Mouse (Mus musculus) heart, postnatal 0 days (tissue): ENCODE measurements around the gene Zfp148. TPM values are rescaled to one million over a fixed set of nuclear protein-coding genes. Genes with fewer than 3 reads are reported as not detected.
A peak's percentile ranks its signal among the peaks of the same experiment; 100 is the strongest.

Experiments
- ATAC-seq: fragments of 200-750 bp; cut with Nextera tagmentation; 2 replicates; pipeline ENCODE4 v1.8.0; 2017; ENCODE audit warnings: low read depth, moderate number of reproducible peaks, moderate library complexity; ENCODE audit not compliant: insufficient read depth
- DNase-seq: peaks from one replicate; pipeline ENCODE4 v3.0.0-alpha.2; 2016; ENCODE audit warnings: low spot score
- H3K27ac ChIP-seq: fragments of 300-500 bp; sonication (generic); 2 replicates; pipeline ENCODE4 v1.5.1; 2014; ENCODE audit warnings: low read depth, mild to moderate bottlenecking
- H3K27me3 ChIP-seq: fragments of 300-500 bp; sonication (generic); 2 replicates; pipeline ENCODE4 v1.6.1; 2014; ENCODE audit warnings: low read length, mixed read lengths; ENCODE audit not compliant: control insufficient read depth, insufficient read depth
- H3K36me3 ChIP-seq: fragments of 300-500 bp; sonication (generic); replicated peaks from 2 replicates; pipeline ENCODE4 v1.6.1; 2014; ENCODE audit warnings: low read length, mixed read lengths; ENCODE audit not compliant: control insufficient read depth, insufficient read depth
- H3K4me1 ChIP-seq: fragments of 300-500 bp; sonication (generic); 2 replicates; pipeline ENCODE4 v1.6.1; 2014; ENCODE audit warnings: antibody characterized with exemption; ENCODE audit not compliant: control insufficient read depth, insufficient read depth
- H3K4me2 ChIP-seq: fragments of 300-500 bp; sonication (generic); 2 replicates; pipeline ENCODE4 v1.6.1; 2014; ENCODE audit warnings: low read depth, mild to moderate bottlenecking, low read length, moderate library complexity
- H3K4me3 ChIP-seq: fragments of 300-500 bp; sonication (generic); 2 replicates; pipeline ENCODE4 v1.5.1; 2014; ENCODE audit warnings: low read depth, low read length
- H3K9ac ChIP-seq: fragments of 300-500 bp; sonication (generic); replicated peaks from 2 replicates; pipeline ENCODE4 v1.6.1; 2014; ENCODE audit warnings: low read depth, low read length, mixed read lengths
- H3K9me3 ChIP-seq: fragments of 300-500 bp; sonication (generic); replicated peaks from 2 replicates; pipeline ENCODE4 v1.6.1; 2016; ENCODE audit warnings: low read length; ENCODE audit not compliant: control insufficient read depth
- CTCF ChIP-seq: IDR thresholded peaks from 2 replicates; pipeline ENCODE4 v1.5.1; 2016; ENCODE audit warnings: antibody characterized with exemption, control low read depth, low read depth
- EP300 ChIP-seq: IDR thresholded peaks from 2 replicates; pipeline ENCODE4 v1.6.1; 2016; ENCODE audit warnings: antibody characterized with exemption, low read depth
- WGBS: fragments of 180-500 bp; shearing (Covaris S2); extraction: QIAGEN DNeasy Blood & Tissue Kit; methylation state at CpG from one replicate; pipeline ENCODE4 v1.1.7; 2014; 5-methylcytosine and 5-hydroxymethylcytosine counted together
- polyA plus RNA-seq: library from polyadenylated mRNA; unstranded; fragments of >200 nt; fragmentation: Nextera tagmentation; extraction: Ambion mirVana; gene quantifications from 2 replicates; pipeline ENCODE4 v1.2.1, GENCODE M21; 2015
- total RNA-seq: library from RNA; depleted of rRNA; stranded (reverse); fragments of >200 nt; gene quantifications from 2 replicates; pipeline ENCODE4 v1.2.3, GENCODE M21; 2014; ENCODE audit warnings: low replicate concordance; rRNA removed

The Zfp148 gene
- total and polyA plus RNA-seq, 2 experiments from 2014 or later = 20.7 to 30.3 TPM

DNA sequence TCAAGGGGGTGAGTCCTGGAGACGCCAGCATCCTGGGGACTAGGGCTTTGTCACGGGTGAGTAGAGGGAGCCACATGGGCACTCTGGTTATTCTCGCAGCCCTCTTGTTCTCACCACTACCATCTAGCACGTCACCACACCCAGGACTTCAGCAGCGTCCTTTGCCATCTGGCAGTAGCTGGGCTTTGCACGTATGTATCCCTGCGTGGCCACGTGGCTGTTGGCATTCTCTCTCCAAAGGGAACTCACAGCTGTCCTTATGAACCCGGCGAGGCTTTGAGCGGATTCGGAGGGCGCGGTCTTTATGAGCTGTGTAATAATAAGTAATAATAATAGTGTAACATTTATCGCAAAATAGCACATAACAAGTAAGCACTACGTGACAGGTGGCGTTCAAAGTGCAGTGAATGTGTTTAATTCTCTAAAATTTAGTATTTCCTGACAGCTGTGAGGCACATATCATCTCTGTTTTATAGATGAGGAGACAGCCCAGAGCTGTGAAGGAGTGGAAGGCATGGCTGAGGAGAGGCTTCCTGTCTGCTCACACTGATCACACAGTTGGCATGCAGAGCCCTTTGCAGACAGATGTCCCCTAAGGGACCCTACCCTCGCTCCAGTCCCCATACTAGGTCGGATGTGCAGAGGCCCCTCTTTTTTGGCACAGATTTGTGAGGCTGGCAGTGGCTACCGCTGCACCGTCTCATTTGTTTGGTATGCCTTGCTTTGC, 157.0 kb downstream of the Zfp148 start:
- no peak for TF ChIP-seq CTCF
- TF ChIP-seq EP300 = no peak
- peak; percentile 20; the same call in 1 of the 2 replicates for ATAC-seq
- WGBS = 74% methylated on average over 21 of the region's 21 CpGs

GRCm38 (mm10) chr16:33544346-33544745, 163.7 kb downstream of the Zfp148 start:
- H3K9ac ChIP-seq = no peak overlapping the region
- WGBS = 93% methylated on average over 2 of the region's 2 CpGs
- no peaks in the 10 kb centered on the region for H3K36me3 ChIP-seq
- no peak for DNase-seq
- no peak overlapping the region for H3K4me2 ChIP-seq
- ATAC-seq = no peak
- no peak overlapping the region for H3K27ac ChIP-seq
- H3K4me3 ChIP-seq = no peak overlapping the region
- H3K9me3 ChIP-seq = no peaks in the 10 kb centered on the region
- TF ChIP-seq EP300 (no peak), CTCF (no peak)
- H3K4me1 ChIP-seq = no peaks in the 10 kb centered on the region
- no peaks in the 10 kb centered on the region for H3K27me3 ChIP-seq

More for the DNA sequence above, 157.0 kb downstream of the Zfp148 start:
- Histone ChIP-seq H3K4me1 (no peaks in the 10 kb centered on the region), H3K9me3 (no peaks in the 10 kb centered on the region), H3K9ac (no peak overlapping the region), H3K36me3 (no peaks in the 10 kb centered on the region), H3K27me3 (no peaks in the 10 kb centered on the region), H3K27ac (no peak overlapping the region), H3K4me2 (no peak overlapping the region), H3K4me3 (no peak overlapping the region)
- no peak for DNase-seq

DNA sequence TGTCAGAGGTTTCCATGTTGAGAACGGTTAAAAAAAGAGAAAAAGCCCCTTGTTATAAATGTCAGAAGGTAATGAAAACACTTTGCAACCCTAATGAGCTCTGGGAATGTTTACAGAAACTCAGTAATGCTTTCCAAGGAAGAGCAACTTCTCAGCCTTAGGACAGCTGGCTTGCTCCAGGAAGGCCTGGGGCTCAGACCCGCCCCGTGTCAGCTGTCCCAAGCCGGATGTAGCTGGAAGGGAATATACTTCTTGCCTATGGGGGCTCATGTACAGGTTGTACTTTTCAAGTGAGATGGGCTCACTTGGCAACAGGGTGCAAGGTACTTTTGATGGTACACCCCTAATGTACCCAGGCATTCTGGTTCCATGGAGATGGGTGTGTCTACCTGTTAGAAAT, 164.9 kb downstream of the Zfp148 start:
- WGBS = 85% methylated on average over 4 of the region's 4 CpGs
- Histone ChIP-seq H3K4me2 (no peak overlapping the region), H3K4me1 (no peaks in the 10 kb centered on the region), H3K27ac (no peak overlapping the region), H3K9me3 (no peaks in the 10 kb centered on the region), H3K27me3 (no peaks in the 10 kb centered on the region), H3K4me3 (no peak overlapping the region), H3K9ac (no peak overlapping the region), H3K36me3 (no peaks in the 10 kb centered on the region)
- DNase-seq (no peak), ATAC-seq (no peak)
- TF ChIP-seq EP300 (no peak), CTCF (no peak)

DNA sequence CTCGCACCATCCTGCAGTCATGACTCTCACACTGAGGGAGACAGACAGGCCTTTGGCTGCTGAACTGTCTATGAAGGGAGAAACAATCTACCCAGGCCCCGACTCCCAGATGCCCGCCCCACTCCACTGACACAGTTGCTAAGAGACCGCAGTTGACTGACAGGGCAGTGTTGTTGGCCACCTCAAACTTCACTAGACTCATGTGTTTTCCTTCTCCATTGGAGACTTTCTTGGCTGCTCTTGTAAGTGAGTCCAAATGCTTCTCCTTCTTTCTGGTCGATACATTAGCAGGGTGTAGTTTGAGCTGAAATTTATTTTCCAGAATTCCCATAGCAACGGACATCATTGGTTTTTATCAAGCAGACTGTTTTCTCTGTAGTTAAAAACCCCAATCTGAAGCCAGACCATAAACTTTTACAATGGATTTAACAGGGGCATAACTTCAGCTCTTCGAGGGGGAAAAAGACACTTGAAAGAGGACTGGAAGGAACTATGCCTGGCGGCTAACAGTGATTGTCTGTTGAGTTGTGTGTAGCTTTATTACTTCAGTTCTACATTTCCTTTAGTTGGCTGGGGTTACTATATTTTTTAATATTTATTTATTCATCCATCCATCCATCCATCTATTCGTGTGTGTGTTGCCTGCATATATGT, 173.2 kb downstream of the Zfp148 start:
- TF ChIP-seq CTCF (no peak), EP300 (no peak)
- no peaks in the 10 kb centered on the region for H3K36me3 ChIP-seq
- DNase-seq = no peak
- H3K27ac ChIP-seq = no peak overlapping the region
- H3K4me3 ChIP-seq = no peak overlapping the region
- H3K4me1 ChIP-seq = no peaks in the 10 kb centered on the region
- ATAC-seq = no peak
- 74% methylated on average over 9 of the region's 9 CpGs for WGBS
- H3K27me3 ChIP-seq = 0 out of 2 replicates have a peak, but pooled peaks cover 3% of the 10 kb centered on the region
- no peaks in the 10 kb centered on the region for H3K9me3 ChIP-seq
- H3K4me2 ChIP-seq = no peak overlapping the region
- H3K9ac ChIP-seq = no peak overlapping the region

Other genes with a start within 250 kb of the Zfp148 start
- gene Osbpl11, start 195.8 kb upstream of the Zfp148 start, total RNA-seq = 18.0 and 20.3 TPM in 2 replicates
- 9.9 and 10.4 TPM in 2 replicates for gene Osbpl11, start 195.8 kb upstream of the Zfp148 start, polyA plus RNA-seq
- 62.4 and 68.5 TPM in 2 replicates for gene Snx4, start 129.4 kb upstream of the Zfp148 start, total RNA-seq
- 69.8 and 73.0 TPM in 2 replicates for gene Snx4, start 129.4 kb upstream of the Zfp148 start, polyA plus RNA-seq
- 0.42 and 1.4 TPM in 2 replicates for gene Slc12a8, start 136.5 kb downstream of the Zfp148 start, total RNA-seq
- gene Slc12a8, start 136.5 kb downstream of the Zfp148 start, polyA plus RNA-seq = 1.0 TPM in 2 replicates